Mouse (Mus musculus) thymus, adult 18-20 months (tissue): ENCODE results near the gene Wwox.
A peak's percentile ranks its signal among the peaks of the same experiment; 100 is the strongest.

Experiments used
- DNase-seq, 2 experiments: peaks; one replicate each; pipeline ENCODE4 v3.0.0; 2022; ENCODE audit warnings: mixed read lengths in 2 of 2

Gene Wwox

DNA sequence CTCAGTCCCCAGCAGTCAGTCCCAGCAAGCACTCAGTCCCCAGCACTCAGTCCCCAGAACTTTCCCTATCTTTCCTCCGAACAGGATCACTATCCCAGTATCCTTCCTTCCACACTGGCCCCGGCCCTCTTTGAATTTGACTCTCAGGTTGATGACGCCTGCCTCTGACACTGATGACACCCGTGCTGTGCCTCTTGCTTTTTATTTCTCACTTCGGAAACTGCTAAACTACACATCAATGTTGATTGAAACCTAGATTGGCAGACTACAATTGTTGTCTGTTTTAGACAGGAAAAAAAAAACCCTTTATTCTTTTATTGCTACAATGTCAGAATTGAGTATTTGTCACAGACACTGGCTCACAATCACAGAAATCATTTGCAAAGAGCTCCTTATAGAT lies 624.2 kb downstream of the Wwox start:
- DNase-seq = no peak

DNA sequence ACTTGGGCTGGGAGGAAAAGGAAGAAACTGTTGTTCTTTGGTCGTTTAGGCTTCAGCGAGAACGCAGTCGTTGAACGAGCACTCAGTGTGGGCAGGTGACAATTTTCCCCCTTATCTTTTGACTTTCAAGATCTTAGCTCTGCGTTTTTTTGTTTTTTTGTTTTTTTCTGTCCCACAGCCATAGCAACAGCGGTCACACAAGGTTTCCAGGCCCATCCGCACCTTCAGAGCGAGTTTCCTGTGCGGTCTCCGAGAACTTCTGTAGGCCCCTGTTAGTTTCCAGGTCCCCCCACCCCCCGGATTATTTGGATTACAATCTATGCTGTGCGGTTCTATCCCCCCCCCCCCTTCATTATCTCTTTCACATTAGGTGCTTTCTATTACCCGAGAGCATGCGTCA lies 625.2 kb downstream of the Wwox start:
- DNase-seq = no peak

DNA sequence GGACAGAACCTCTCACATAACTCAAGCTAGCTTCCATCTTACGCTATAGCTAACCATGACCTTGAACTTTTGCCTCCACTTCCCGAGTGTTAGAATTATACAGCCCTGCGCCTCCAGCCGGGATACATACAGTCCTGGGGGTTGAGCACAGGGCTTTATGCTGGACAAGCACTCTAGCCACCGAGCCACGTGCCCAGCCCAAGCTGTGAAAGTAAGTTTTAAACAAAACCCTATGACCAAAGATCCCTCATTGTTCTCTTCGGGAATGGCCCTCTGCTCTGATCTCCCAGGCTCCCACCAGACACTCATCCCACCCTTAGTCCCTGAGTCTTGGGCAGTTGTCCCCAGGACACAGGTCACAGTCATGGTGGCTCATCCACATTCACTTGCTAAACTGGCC lies 625.9 kb downstream of the Wwox start:
- DNase-seq = no peak

DNA sequence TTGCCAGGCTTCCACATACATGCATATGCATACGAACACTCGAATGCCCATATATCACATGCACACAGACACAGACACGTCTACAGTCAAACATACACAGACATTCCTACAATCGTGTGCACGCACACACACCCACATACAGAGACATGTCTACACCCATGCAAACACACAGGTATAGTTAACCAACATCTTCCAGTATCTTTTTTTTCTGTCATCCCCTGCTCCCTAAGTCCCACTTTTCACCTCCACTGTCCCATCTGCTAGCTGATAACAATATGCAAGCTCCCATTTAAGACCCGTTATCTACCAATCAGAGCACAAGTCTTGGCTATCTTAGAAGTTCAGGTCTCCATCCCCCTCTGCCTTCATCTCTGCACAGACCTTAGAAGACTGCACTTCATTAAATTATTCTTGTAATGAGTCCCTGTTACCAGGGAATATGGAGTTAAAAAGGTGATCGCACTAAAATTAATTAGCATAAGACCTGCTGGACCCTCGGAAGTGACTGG lies 627.1 kb downstream of the Wwox start:
- no peak for DNase-seq

DNA sequence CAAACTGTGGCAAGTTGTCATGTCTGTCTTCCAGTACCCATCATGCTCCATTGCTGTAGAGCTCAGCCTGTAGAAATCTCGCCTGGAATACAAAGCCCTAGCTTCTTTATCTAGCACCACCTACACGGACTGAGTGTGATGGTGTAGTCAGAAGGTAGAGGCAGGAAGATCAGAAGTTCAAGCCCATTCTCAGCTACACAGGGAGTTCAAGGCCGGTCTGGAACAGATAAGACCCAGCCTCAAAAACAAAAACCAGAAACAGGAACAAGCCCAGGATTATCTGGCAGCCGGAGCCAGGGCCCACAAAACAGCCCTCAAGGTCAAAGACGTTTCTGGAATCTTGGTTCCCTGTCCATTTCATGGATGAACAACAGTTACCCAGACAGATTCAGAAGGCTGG lies 629.3 kb downstream of the Wwox start:
- DNase-seq = no peak

DNA sequence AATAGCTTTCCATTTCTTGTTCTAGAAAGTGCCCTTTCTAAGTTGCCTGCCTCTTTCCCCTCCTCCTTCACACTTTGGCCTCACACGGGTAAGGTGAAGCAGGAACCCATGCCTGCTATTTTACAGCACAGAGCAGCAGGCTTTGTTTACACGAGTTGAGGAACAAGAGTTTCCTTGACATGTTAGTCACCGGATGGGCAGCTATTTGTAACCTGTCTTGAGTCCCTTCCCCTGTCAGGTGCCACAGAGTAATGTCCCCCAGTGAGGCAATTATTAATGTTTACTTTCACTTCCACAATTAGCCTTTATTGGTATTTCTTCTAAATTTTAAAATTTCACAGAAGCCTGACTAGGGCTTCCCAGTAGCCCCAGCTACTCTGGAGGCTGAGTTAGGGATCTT lies 630.8 kb downstream of the Wwox start:
- no peak for DNase-seq

DNA sequence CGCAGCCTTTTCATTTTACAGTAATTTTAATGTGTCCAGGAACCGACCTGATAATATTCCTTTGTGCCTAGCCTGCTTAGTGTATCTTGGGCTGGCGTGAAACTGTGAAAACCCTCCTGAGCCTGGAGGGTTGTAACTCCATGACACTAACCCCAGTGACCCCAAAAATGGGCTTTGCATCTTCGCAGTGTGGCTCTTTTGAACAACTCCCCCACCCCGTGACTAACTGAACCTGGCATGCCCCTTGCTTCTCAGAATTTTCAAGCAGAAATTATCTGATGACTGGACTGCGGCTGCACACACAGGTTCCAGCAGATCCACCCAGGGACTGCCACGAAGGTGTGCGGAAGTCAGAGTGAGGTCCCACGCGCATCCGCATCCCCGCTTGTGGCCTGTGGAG lies 631.8 kb downstream of the Wwox start:
- DNase-seq = no peak

DNA sequence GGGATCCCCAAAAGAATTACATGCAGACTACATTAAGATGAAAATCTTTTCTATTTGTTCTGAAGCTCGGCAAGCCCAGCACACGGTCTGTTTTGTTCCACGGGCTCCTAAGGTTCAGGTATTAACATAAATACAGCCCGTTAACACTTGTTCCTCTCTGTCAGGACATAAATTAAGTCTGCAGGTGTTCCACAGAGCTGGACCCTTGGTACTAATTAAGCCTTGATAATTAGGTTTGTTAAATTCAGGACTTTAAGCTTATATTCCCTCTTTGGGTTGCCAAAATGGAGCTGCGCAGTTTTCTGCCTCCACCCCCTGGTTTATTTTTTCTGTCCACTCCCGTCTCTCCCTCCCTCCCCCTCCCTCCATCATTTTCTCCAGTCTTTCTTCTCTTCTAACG lies 638.8 kb downstream of the Wwox start:
- DNase-seq = no peak

DNA sequence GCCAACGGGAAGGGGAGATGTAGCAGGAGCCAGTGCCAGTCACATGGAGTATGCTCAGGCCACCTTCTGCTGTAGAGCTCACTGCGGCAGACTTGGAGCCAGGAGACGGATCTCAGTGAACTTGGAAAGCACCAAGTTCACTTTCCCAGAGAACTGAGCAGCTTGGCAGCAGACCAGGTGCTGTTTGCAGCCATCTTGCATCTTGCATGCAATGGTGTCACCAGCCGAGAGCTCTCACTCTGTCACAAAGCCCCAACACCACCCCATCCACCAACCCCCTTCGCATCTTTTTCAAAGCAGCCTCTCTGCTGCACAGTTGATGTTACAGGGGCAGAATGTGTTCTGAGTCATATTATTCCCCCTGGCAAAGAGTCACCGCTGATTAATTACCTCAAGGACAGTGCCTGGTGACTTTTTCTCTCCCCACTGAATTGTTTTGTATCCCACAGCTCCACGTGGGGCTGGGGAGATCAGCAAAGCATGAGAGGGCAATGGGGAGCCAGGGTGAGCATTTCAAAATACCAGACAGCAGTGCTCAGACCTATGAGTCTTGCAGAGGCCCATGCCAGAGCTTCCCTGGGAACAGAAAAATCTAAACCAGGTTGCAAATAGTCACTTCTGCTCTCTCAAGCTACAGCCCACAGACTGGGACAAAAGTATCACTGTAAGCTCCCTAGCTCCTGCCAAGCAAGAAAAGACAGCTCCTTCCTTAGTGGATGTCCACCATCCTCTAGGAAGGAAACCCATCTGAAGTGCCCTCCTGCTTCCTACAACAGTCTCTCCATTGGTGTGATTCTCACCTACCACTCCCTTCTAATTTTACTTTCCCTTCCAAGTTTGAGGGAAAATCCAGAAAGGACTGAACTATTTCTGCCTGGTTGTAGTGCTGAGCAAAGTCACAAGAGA lies 642.1 kb downstream of the Wwox start:
- DNase-seq = no peak

DNA sequence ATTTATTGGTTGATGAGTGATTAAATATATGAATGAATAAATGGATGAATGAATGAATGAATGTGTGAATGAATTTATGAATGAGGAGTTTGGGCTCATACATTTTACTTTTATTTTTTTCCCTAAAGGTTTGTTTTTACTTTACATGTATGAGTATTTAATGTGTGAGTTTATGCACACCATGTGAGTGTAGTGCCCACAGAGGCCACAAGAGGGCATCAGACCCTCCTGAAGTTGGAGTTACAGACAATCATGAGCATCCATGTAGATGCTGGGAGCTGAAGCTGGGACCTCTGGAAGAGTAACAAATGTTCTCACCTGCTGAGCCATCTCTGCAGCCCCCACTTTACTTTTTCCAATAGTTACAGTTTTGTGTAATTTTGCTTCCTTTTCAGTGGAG lies 648.7 kb downstream of the Wwox start:
- DNase-seq = no peak

DNA sequence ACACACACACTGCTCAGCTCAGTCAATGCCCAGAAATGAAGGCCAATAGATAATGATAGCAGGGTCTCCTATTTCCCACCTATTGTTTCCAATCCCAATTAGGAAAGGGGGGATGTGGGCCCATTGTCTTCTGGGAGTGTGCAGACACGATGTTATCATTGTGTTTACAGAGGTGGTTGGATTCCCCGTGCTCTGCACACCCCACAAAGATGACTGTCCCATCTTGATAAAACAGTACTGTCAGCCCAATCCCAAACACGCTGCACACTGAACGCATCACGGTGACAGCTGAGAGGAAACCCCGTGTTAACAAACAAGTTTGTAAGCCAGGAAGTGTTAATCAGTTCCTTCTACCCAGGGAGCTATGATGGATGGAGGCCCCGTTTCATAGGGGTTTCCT lies 650.3 kb downstream of the Wwox start:
- DNase-seq = no peak

DNA sequence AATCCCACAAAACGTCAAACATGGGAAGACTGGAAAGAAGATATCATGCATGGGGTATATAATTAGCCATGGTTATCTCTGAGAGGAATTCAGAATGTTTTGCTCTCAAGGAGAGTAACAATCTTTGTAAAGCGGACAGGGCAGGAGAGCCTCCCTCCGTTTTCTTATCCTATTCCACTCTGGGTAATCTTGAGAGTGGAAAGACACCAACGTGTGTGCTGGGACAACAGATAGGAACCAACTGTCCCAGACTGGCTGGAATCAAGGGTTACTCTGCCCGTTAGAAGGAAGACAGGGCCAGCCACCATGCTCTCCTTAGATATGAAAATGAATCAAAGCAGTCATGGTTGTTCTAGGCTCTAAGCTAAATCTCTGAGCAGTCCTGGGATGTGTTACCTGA lies 650.7 kb downstream of the Wwox start:
- no peak for DNase-seq

DNA sequence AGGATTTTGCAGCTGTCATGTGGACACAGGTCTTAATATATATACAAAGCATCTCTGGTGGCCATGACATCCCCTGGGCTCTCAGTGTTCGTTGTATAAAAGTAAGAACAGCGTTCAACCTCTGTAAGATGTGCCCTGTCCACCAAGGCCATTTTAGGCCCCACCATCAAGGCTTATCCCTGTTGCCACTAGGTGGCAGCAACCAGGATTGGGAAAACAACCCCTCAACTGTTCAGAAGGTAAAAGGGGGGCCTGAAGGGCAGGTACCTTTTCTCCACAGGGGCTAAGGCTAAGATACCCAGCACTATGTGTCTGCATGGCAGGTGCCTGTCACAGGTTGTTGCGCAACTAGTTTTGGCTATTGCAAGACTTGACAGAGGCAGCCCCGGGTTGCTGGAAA lies 656.1 kb downstream of the Wwox start:
- DNase-seq = peak in 1 of 2 experiments; percentile 7

DNA sequence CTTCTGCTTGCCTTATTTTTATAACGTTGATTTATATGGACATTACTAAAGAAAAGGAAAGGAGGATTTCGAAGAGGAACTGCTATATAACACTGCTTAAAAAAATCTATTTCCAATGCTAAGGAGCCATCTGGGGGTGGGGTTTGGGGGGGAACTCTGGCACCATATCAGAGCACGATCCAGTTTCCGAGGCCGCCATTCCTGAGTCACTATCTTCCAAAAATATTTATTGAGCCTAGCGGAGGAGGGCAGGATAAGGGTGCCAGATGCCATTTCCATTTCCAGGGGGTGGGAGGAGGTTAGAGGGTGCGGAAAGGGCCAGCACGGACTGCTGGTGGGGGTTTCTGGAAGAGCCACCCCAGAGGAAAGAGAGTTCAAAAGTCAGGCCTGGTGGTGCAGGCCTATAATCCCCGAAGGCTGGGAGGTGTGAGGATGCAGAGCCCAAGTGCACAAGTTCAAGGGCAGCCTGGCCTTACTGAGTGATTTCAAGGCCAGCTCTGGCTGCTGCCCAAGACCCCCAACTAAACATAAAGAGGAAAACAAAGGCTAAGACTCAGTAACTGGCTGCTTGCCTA lies 658.6 kb downstream of the Wwox start:
- DNase-seq = no peak

DNA sequence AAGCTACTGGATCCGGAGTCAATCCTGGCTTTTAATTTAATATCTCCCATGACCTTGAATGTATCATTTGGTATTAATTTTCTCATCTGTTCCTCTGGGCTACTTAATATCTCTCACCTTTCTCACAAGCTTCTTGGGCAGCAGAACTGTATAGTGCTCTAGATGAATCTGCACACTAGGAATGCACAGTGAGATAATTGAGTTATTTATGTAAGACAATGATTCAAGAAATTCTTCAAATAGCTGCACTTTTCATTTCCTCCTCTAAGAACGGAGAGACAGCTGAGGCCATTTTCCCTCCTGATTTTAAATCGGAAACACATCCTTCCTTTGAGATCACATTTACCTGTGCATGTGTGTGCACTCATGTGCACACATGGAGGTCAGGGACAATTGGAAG lies 669.9 kb downstream of the Wwox start:
- DNase-seq = no peak

DNA sequence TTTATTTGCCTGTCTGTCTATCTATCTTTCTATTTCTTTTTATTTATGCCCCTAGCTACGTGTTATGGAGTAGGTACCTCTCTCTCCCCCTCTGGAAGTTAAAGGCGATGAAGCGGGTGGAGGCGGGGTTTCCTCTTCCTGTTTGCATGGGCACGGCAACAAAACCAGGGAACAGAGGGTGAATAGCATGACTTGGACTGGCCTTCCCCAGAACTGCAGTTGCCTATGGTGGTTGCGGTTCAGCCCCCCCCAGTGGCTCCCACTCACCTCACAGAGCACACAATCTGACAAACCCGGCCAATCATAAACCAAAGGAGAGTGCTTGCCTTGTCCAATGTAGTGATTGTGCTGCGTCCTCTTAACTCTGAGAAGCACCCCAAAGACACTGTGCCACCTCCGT lies 671.0 kb downstream of the Wwox start:
- peak; percentile 5 to 17 for DNase-seq

DNA sequence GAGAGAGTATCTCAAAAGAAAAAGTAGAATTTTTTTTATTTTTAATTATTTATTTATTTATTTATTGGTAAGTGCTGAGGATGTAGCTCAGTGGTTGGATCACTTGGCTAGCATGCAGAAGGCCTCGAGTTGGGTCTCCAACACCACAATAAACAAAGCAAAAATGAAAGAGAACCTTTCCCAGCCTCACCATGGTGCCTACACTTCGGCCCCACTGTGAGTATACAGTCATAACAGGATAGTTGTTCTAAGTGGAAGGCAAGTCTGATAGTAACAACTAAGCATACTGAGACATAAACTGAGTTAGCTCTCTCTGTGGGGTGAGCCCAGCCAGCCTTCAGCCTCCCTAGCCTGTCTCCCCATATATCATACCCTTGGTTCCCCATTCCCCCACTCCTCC lies 672.6 kb downstream of the Wwox start:
- DNase-seq = no peak

DNA sequence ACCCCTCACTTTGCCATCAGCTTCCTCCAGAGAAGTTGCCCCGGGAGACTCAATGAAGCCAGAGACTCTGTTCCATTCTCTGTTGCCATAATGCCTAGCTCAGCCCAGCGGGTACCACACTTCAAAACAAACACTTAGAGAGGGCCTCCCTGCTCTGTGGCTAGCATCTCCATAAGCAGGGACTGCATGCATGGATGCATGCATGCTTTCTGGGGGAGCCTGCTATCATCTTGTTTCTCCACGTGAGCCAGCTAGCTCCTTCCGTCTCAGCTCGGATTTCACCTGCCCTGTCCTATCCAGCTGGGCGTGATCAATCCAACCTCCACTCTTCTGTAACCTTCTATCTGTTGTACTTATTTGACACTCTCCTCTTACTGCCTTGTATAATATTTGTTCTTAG lies 675.0 kb downstream of the Wwox start:
- no peak for DNase-seq

DNA sequence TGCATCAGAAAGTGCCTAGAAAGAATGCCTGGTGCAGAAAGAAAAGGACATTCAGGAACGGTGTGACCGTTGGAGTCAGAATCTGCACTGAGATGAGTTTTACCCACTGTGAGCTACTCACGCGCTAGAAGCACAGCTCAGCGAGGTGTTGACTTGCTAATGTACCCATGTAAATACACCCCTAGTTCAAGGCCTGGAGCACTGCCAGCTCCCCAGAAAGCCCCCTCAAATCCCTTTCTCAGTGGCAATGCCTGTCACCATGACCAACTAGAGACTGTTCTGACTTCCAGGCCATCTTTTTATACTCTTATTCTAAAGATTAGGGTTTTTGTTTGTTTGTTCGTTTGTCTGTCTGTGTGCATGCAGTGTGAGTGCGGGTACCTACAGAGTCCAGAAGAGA lies 686.6 kb downstream of the Wwox start:
- DNase-seq = no peak

DNA sequence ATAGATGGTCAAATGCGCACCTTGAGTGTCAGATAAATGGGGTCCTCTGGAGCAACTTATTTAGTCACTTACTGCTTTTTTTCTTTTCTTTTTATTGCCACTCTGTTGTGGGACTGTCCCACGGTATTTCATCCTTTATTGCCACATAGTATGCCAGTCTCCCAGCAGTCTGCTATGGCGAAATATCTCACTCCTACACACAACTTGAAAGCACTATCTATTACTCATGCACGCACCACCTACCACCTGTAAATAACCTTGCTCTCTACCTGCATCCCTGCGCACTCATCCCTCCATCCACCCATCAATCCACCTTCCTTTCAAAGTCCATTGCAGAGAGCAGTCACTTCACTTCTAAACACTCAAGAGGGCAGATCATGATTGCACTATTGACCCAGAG lies 687.2 kb downstream of the Wwox start:
- DNase-seq = no peak

DNA sequence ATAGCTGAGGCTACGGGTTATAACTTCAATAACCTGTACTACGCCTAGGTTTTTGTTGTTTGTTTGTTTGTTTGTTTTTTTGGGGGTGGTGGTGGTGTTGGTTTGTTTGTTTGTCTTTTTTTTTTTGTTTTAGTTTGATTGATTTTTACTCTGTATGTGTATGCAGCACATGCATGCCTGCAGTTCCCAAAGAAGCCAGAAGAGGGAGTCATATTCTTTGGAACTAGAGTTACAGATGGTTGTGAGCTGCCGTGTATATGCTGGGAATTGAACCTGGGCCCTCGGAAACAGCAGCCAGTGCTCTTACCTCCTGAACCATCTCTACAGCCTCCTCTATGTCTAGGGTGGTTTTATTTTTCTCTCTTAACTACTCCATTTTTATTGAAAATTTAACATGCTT lies 689.9 kb downstream of the Wwox start:
- no peak for DNase-seq

DNA sequence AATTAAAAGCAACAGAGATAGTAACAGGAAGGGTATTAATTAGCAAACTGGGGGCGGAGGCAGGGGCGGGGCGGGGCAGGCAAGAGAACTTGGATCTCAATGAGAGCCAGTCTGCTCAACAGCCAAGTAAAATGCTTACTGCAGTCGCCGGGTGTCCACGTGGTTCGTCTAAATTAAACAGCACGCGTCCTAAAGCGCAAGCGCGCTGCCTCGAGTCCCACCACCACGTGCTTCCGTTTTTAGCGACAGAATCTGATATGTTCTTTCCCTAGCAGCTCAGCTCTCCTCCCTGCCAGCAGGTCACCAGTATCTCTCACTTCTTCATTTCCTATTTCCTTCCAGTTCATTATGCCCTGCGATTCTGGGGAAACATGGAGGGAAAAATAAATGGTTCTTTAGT lies 693.7 kb downstream of the Wwox start:
- no peak for DNase-seq

DNA sequence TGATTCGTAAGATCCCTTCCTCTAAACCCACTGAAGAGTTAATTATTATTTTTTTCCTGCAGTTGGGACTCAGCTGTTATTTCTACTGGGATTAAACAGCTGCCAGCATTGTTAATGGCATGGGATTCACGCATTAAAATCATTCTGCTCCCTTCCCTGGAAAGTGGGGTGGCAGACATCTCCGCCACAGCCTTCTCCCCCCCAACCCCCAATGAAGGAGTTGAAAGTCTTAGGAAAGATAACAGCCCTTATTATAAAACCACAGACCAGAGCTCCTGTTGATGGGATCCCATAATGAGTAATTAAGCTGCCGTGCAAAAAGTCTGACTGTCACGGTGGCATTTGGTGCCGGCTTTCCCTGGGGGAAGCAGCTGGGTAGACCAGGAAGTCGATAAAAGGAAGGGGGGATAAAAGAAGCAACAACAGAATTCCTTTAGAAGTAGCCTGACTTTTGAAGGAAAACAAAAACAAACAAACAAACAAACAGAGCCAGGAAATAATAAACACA lies 694.3 kb downstream of the Wwox start:
- DNase-seq = no peak

DNA sequence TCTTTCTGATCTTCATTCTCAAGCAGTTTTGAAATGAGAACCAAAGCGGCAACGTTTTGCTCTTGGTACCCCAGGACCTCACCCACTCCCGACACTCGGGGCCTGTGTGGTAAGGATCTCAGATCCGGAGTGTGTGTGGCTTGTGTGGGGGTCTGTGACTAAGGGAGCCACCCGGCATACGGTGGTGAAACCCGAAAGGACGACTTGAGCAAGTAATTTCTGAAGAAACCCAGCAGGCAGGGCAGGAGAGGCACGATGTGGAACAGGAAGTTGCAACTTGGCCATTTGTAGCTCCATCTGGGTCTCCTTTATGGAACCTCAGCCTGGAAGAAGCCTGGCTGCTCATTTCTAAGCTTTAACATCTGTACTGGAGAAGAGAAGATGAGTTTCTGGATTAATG lies 697.4 kb downstream of the Wwox start:
- no peak for DNase-seq
